Mouse (Mus musculus): ENCODE results near the gene Fry.

The Fry gene

GRCm38 (mm10) chr5:150259191-150260053 lies 141.0 kb downstream of the Fry start:
- no peak for TF ChIP-seq GATA4 (IDR thresholded peaks at IDR 0.05; ENCODE audit: insufficient replicate concordance, low read length)

- TF ChIP-seq GATA4 (IDR thresholded peaks at IDR 0.05; ENCODE audit: insufficient replicate concordance, low read length), result no peak
Measured at GRCm38 (mm10) chr5:150260054-150260386, 141.6 kb downstream of the Fry start.

- TF ChIP-seq GATA4 (IDR thresholded peaks at IDR 0.05; ENCODE audit: insufficient replicate concordance, low read length), result no peak
Measured at GRCm38 (mm10) chr5:150261361-150261760, 142.9 kb downstream of the Fry start.

- no peak for TF ChIP-seq GATA4 (IDR thresholded peaks at IDR 0.05; ENCODE audit: insufficient replicate concordance, low read length)
Measured at GRCm38 (mm10) chr5:150262046-150262716, 143.7 kb downstream of the Fry start.

GRCm38 (mm10) chr5:150262717-150263103 lies 144.3 kb downstream of the Fry start:
- TF ChIP-seq GATA4 (IDR thresholded peaks at IDR 0.05; ENCODE audit: insufficient replicate concordance, low read length), result no peak

- no peak for TF ChIP-seq GATA4 (IDR thresholded peaks at IDR 0.05; ENCODE audit: insufficient replicate concordance, low read length)
Measured at GRCm38 (mm10) chr5:150263162-150263561, 144.7 kb downstream of the Fry start.

- TF ChIP-seq GATA4 (IDR thresholded peaks at IDR 0.05; ENCODE audit: insufficient replicate concordance, low read length), result no peak
Measured at GRCm38 (mm10) chr5:150263656-150264055, 145.2 kb downstream of the Fry start.

- no peak for TF ChIP-seq GATA4 (IDR thresholded peaks at IDR 0.05; ENCODE audit: insufficient replicate concordance, low read length)
Measured at GRCm38 (mm10) chr5:150265005-150265404, 146.6 kb downstream of the Fry start.

GRCm38 (mm10) chr5:150265953-150266352 lies 147.5 kb downstream of the Fry start:
- TF ChIP-seq GATA4 (IDR thresholded peaks at IDR 0.05; ENCODE audit: insufficient replicate concordance, low read length), result no peak

- TF ChIP-seq GATA4 (IDR thresholded peaks at IDR 0.05; ENCODE audit: insufficient replicate concordance, low read length), result no peak
Measured at GRCm38 (mm10) chr5:150268261-150268660, 149.8 kb downstream of the Fry start.

GRCm38 (mm10) chr5:150270468-150270867 lies 152.0 kb downstream of the Fry start:
- TF ChIP-seq GATA4 (IDR thresholded peaks at IDR 0.05; ENCODE audit: insufficient replicate concordance, low read length), result peak; percentile 19; the same call in 1 of the 2 replicates

- no peak for TF ChIP-seq GATA4 (IDR thresholded peaks at IDR 0.05; ENCODE audit: insufficient replicate concordance, low read length)
Measured at GRCm38 (mm10) chr5:150272173-150272572, 153.7 kb downstream of the Fry start.

GRCm38 (mm10) chr5:150275314-150275713 lies 156.9 kb downstream of the Fry start:
- peak; percentile 72 for TF ChIP-seq GATA4 (IDR thresholded peaks at IDR 0.05; ENCODE audit: insufficient replicate concordance, low read length)

GRCm38 (mm10) chr5:150276611-150277010 lies 158.2 kb downstream of the Fry start:
- TF ChIP-seq GATA4 (IDR thresholded peaks at IDR 0.05; ENCODE audit: insufficient replicate concordance, low read length), result no peak

- no peak for TF ChIP-seq GATA4 (IDR thresholded peaks at IDR 0.05; ENCODE audit: insufficient replicate concordance, low read length)
Measured at GRCm38 (mm10) chr5:150279387-150279786, 160.9 kb downstream of the Fry start.

GRCm38 (mm10) chr5:150281084-150281483 lies 162.6 kb downstream of the Fry start:
- no peak for TF ChIP-seq GATA4 (IDR thresholded peaks at IDR 0.05; ENCODE audit: insufficient replicate concordance, low read length)

Measured in liver, adult (tissue).